Comparison of ENCODE assay signal across 10 mouse cellular contexts in genomic region chr12:8467029-8467924, GRCm38 (mm10). TPM values are rescaled to one million over a fixed set of nuclear protein-coding genes. Genes with fewer than 3 reads are reported as not detected.
DNase-seq lines count a peak whose midpoint lies in the region; ATAC-seq and TF ChIP-seq lines count a peak whose summit lies in the region.
"Had no signal": no experiment of that assay in that cellular context is flagged by ENCODE, and none has a peak within 500 bp of the region (broad histone marks: within the 10 kb centered on the region; RNA-seq: fewer than 3 reads in every experiment).

No protein-coding gene starts in this region.

- no peak overlapping the region for H3K27ac ChIP-seq in kidney, postnatal 0 days

- H3K9me3 ChIP-seq in kidney, postnatal 0 days (replicated peaks; ENCODE audit: low read length), result no peaks in the 10 kb centered on the region

- 42% methylated on average over 12 of the region's 12 CpGs for WGBS in kidney, postnatal 0 days

- no peaks in the 10 kb centered on the region for H3K36me3 ChIP-seq in kidney, postnatal 0 days (ENCODE audit: insufficient read depth, low read length)

- H3K27me3 ChIP-seq in kidney, postnatal 0 days (ENCODE audit: insufficient read depth, low read length), result no peaks in the 10 kb centered on the region

- no peak overlapping the region for H3K9ac ChIP-seq in kidney, postnatal 0 days (ENCODE audit: low read depth, low read length)
- H3K9ac ChIP-seq: lung, embryonic 14.5 days had no signal

- no peak overlapping the region for H3K4me2 ChIP-seq in kidney, postnatal 0 days (ENCODE audit: low read length)
- H3K4me2 ChIP-seq: lung, embryonic 14.5 days had no signal

- no peak for ATAC-seq in kidney, postnatal 0 days (replicated peaks; ENCODE audit: low FRiP score, low read depth)
- peak; percentile 49 for ATAC-seq in megakaryocyte, adult 5-6 weeks (ENCODE audit: poor library complexity, severe bottlenecking)

- no peak overlapping the region for H3K4me3 ChIP-seq in kidney, postnatal 0 days (replicated peaks; ENCODE audit: low read depth, low read length)

- no peak for TF ChIP-seq CTCF in kidney, postnatal 0 days (IDR thresholded peaks at IDR 0.05; ENCODE audit: low read depth)

- H3K4me1 ChIP-seq in kidney, postnatal 0 days (replicated peaks; ENCODE audit: insufficient read depth, low read length), result peaks cover 6% of the 10 kb centered on the region; the same call in 1 of the 2 replicates

- DNase-seq in kidney, postnatal 0 days (ENCODE audit: low spot score), result peak; percentile 63
- DNase-seq in kidney, adult 18-20 months, result no peak
- peak; percentile 54 for DNase-seq in NIH3T3 (ENCODE audit: low read depth)
- DNase-seq in frontal cortex, postnatal 10 days (ENCODE audit: low spot score in 2 of 2), result peak; percentile 38 to 77
- no peak for DNase-seq in B cell, adult 2 months
- no peak for DNase-seq in testis, postnatal 10 days (ENCODE audit: low spot score)
- no peak for DNase-seq in lung, postnatal 4 days
- DNase-seq: cerebellum, postnatal 36 days; lung, embryonic 14.5 days had no signal

RNA-seq across cellular contexts. Expression of gene Rhob, which starts 32.5 kb away (rescaled TPM):
- 48.3 and 53.6 TPM in 2 replicates for polyA plus RNA-seq in kidney, postnatal 0 days (2015; fragmentation: Nextera tagmentation; extraction: Ambion mirVana)
- total RNA-seq in megakaryocyte, adult 5-6 weeks (2015), result 107 and 120 TPM in 2 replicates
- total RNA-seq in megakaryocyte, adult 5-6 weeks (2017), result 55.4 and 60.5 TPM in 2 replicates

Comparison
In these comparisons a context has a peak if more than half of its experiments do, and no peak if none do; other contexts are left out.
1. DNase-seq: peak in kidney, postnatal 0 days (single experiment), NIH3T3 (single experiment) and frontal cortex, postnatal 10 days (2 of 2); none in kidney, adult 18-20 months (single experiment), B cell, adult 2 months (0 of 2), testis, postnatal 10 days (single experiment) and lung, postnatal 4 days (0 of 2).